Mouse (Mus musculus) limb, embryonic 11.5 days (tissue): ENCODE data around the gene Ccne1. TPM values are rescaled to one million over a fixed set of nuclear protein-coding genes. Genes with fewer than 3 reads are reported as not detected.

ENCODE experiments used
- ATAC-seq: fragments of 200-750 bp; cut with Nextera tagmentation; 2 replicates; pipeline ENCODE4 v1.8.0; 2017; ENCODE audit warnings: low read depth; ENCODE audit not compliant: insufficient number of reproducible peaks, low FRiP score, low TSS enrichment
- DNase-seq: peaks from one replicate; pipeline ENCODE4 v3.0.0-alpha.2; 2015; ENCODE audit warnings: low spot score
- H3K27ac ChIP-seq: fragments of 300-500 bp; sonication (generic); replicated peaks from 2 replicates; pipeline ENCODE4 v1.5.1; 2014; ENCODE audit warnings: low read depth, mild to moderate bottlenecking, low read length
- H3K27me3 ChIP-seq: fragments of 300-500 bp; sonication (generic); 2 replicates; pipeline ENCODE4 v1.6.1; 2014; ENCODE audit warnings: mild to moderate bottlenecking, low read length, mixed read lengths; ENCODE audit not compliant: control insufficient read depth, insufficient read depth
- H3K36me3 ChIP-seq: fragments of 300-500 bp; sonication (generic); 2 replicates; pipeline ENCODE4 v1.6.1; 2014; ENCODE audit warnings: mild to moderate bottlenecking, low read length, moderate library complexity, mixed read lengths; ENCODE audit not compliant: control insufficient read depth, insufficient read depth
- H3K4me1 ChIP-seq: fragments of 300-500 bp; sonication (generic); 2 replicates; pipeline ENCODE4 v1.6.1; 2014; ENCODE audit warnings: low read length, mixed read lengths; ENCODE audit not compliant: control insufficient read depth, insufficient read depth
- H3K4me2 ChIP-seq: fragments of 300-500 bp; sonication (generic); 2 replicates; pipeline ENCODE4 v1.6.1; 2014; ENCODE audit warnings: low read depth, mild to moderate bottlenecking, moderate library complexity; ENCODE audit not compliant: severe bottlenecking
- H3K4me3 ChIP-seq: fragments of 300-500 bp; sonication (generic); 2 replicates; pipeline ENCODE4 v1.5.1; 2014; ENCODE audit warnings: low read depth, low read length
- H3K9ac ChIP-seq: fragments of 300-500 bp; sonication (generic); 2 replicates; pipeline ENCODE4 v1.6.1; 2014; ENCODE audit warnings: mild to moderate bottlenecking, low read length
- H3K9me3 ChIP-seq: fragments of 300-500 bp; sonication (generic); 2 replicates; pipeline ENCODE4 v1.6.1; 2016; ENCODE audit warnings: low read length; ENCODE audit not compliant: control insufficient read depth
- WGBS: fragments of 180-500 bp; shearing (Covaris S2); extraction: QIAGEN DNeasy Blood & Tissue Kit; methylation state at CpG from one replicate; pipeline ENCODE4 v1.1.7; 2014; 5-methylcytosine and 5-hydroxymethylcytosine counted together
- polyA plus RNA-seq: library from polyadenylated mRNA; unstranded; fragments of >200 nt; fragmentation: Nextera tagmentation; extraction: Ambion mirVana; gene quantifications from 2 replicates; pipeline ENCODE4 v1.2.1, GENCODE M21; 2014

Gene Ccne1
- polyA plus RNA-seq, 1 experiment from 2014 or later: 131 TPM

GRCm38 (mm10) chr7:38074920-38075319 lies 32.4 kb downstream of the Ccne1 start:
- 54% methylated on average over 10 of the region's 10 CpGs for WGBS
- H3K9ac ChIP-seq: no peak overlapping the region

GRCm38 (mm10) chr7:38074514-38074913 lies 32.8 kb downstream of the Ccne1 start:
- H3K27me3 ChIP-seq: no peaks in the 10 kb centered on the region
- H3K4me3 ChIP-seq: 0 out of 2 replicates have a peak overlapping the region, but pooled peaks have one; percentile 5
- no peak overlapping the region for H3K27ac ChIP-seq
- no peak for ATAC-seq
- peak; percentile 36 for DNase-seq
- no peaks in the 10 kb centered on the region for H3K9me3 ChIP-seq
- H3K4me1 ChIP-seq: 0 out of 2 replicates have a peak, but pooled peaks cover 3% of the 10 kb centered on the region
- no peaks in the 10 kb centered on the region for H3K36me3 ChIP-seq
- H3K9ac ChIP-seq: no peak overlapping the region
- H3K4me2 ChIP-seq: peak overlapping the region; percentile 10
- 2% methylated on average over 14 of the region's 14 CpGs for WGBS

More at GRCm38 (mm10) chr7:38074920-38075319, 32.4 kb downstream of the Ccne1 start:
- H3K27me3 ChIP-seq: no peaks in the 10 kb centered on the region
- 0 out of 2 replicates have a peak overlapping the region, but pooled peaks have one; percentile 5 for H3K4me3 ChIP-seq
- H3K27ac ChIP-seq: no peak overlapping the region
- H3K36me3 ChIP-seq: no peaks in the 10 kb centered on the region
- DNase-seq (no peak), ATAC-seq (no peak)
- peak overlapping the region; percentile 10 for H3K4me2 ChIP-seq
- H3K9me3 ChIP-seq: no peaks in the 10 kb centered on the region
- 0 out of 2 replicates have a peak, but pooled peaks cover 3% of the 10 kb centered on the region for H3K4me1 ChIP-seq

DNA sequence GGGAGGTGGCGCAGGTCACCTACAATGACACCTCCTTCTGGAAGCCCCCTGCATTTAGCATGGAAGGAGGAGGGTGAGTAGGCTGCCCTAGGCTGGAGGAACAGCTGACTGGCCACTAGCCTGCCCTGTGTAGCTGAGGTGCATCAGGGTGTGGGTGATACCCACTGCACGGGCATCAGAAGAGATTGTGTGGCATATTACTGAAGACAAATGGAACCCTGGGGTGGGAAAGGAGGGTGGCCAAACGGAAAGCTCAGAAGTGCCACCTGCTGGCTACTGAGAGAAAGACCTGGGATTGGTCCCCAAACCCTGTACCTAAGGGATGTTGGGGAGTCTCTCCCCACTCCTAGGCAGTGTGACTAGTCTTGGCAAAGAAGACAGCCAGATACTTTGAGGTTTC lies 33.6 kb downstream of the Ccne1 start:
- Histone ChIP-seq H3K9ac (no peak overlapping the region), H3K9me3 (no peaks in the 10 kb centered on the region), H3K4me2 (no peak overlapping the region), H3K27me3 (no peaks in the 10 kb centered on the region), H3K4me1 (0 out of 2 replicates have a peak, but pooled peaks cover 3% of the 10 kb centered on the region), H3K36me3 (no peaks in the 10 kb centered on the region), H3K27ac (no peak overlapping the region), H3K4me3 (no peak overlapping the region)
- ATAC-seq (peak; percentile 48; the same call in 1 of the 2 replicates), DNase-seq (peak; percentile 64)
- WGBS: 23% methylated on average over 3 of the region's 3 CpGs

GRCm38 (mm10) chr7:38071065-38071464 lies 36.3 kb downstream of the Ccne1 start:
- H3K27me3 ChIP-seq: no peaks in the 10 kb centered on the region
- DNase-seq (no peak), ATAC-seq (no peak)
- H3K36me3 ChIP-seq: no peaks in the 10 kb centered on the region
- 78% methylated on average over 5 of the region's 5 CpGs for WGBS
- H3K4me3 ChIP-seq: no peak overlapping the region
- no peak overlapping the region for H3K4me2 ChIP-seq
- no peak overlapping the region for H3K9ac ChIP-seq
- no peaks in the 10 kb centered on the region for H3K9me3 ChIP-seq
- H3K27ac ChIP-seq: no peak overlapping the region
- H3K4me1 ChIP-seq: 0 out of 2 replicates have a peak, but pooled peaks cover 3% of the 10 kb centered on the region

DNA sequence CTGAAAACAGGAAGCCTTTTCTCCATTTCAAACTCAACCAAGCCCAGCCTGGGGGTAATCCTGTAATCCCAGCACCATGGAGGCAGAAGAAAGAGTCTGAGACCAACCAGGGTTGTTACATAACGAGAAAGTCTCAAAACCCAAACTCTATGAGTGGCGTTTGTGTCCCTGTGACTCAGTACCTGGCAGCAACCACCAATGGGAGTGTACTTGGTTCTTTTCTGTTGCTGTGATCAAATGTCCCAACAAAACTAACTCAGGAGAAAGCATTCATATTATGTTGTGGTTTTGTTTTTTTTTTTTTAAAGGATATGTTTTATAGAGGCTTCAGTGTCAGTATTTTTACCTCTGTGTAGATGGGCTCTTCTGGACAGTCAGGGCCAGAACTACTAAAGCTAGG lies 36.7 kb downstream of the Ccne1 start:
- Histone ChIP-seq H3K27ac (no peak overlapping the region), H3K9me3 (no peaks in the 10 kb centered on the region), H3K4me1 (0 out of 2 replicates have a peak, but pooled peaks cover 3% of the 10 kb centered on the region), H3K27me3 (no peaks in the 10 kb centered on the region), H3K4me2 (no peak overlapping the region), H3K4me3 (no peak overlapping the region), H3K36me3 (no peaks in the 10 kb centered on the region), H3K9ac (no peak overlapping the region)
- WGBS: 44% methylated on average over 2 of the region's 2 CpGs
- no peak for ATAC-seq
- no peak for DNase-seq

DNA sequence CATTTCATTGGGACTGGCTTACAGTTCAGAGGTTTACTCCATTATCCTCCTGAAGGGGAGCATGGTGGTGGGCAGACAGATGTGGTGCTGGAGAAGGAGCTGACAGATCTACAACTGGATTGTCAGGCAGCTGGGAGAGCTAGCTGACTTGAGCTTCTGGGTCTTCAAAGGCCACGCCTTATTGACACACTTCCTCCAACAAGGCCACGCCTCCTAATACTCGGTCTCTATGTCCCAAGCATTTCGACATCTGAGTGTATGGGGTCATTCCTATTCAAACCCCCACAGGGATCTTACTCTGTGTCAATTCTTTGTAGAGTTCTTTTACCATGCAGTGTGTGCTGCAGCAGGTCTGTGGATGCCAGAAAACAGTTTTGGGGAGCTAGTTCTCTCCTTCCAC lies 42.9 kb downstream of the Ccne1 start:
- no peak overlapping the region for H3K4me3 ChIP-seq
- H3K27ac ChIP-seq: no peak overlapping the region
- H3K36me3 ChIP-seq: no peaks in the 10 kb centered on the region
- WGBS: 46% methylated on average over 4 of the region's 4 CpGs
- H3K4me1 ChIP-seq: no peaks in the 10 kb centered on the region
- no peak overlapping the region for H3K4me2 ChIP-seq
- no peak overlapping the region for H3K9ac ChIP-seq
- no peak for ATAC-seq
- H3K27me3 ChIP-seq: no peaks in the 10 kb centered on the region
- no peaks in the 10 kb centered on the region for H3K9me3 ChIP-seq
- DNase-seq: no peak

GRCm38 (mm10) chr7:38061060-38061970 lies 46.0 kb downstream of the Ccne1 start:
- H3K9ac ChIP-seq: peak overlapping the region; percentile 67
- 1% methylated on average over 55 of the region's 57 CpGs for WGBS
- H3K4me1 ChIP-seq: no peaks in the 10 kb centered on the region
- peak overlapping the region; percentile 70 for H3K4me2 ChIP-seq
- H3K27ac ChIP-seq: 0 out of 2 replicates have a peak overlapping the region, but pooled peaks have one; percentile 14
- peak overlapping the region; percentile 52 for H3K4me3 ChIP-seq
- DNase-seq: peak; percentile 93
- H3K27me3 ChIP-seq: no peaks in the 10 kb centered on the region
- H3K36me3 ChIP-seq: no peaks in the 10 kb centered on the region
- peak; percentile 88 for ATAC-seq
- H3K9me3 ChIP-seq: no peaks in the 10 kb centered on the region

GRCm38 (mm10) chr7:38059636-38060330 lies 47.6 kb downstream of the Ccne1 start:
- ATAC-seq (no peak), DNase-seq (no peak)
- Histone ChIP-seq H3K36me3 (no peaks in the 10 kb centered on the region), H3K4me3 (no peak overlapping the region), H3K27ac (no peak overlapping the region), H3K27me3 (no peaks in the 10 kb centered on the region), H3K9me3 (no peaks in the 10 kb centered on the region), H3K9ac (no peak overlapping the region), H3K4me2 (no peak overlapping the region), H3K4me1 (no peaks in the 10 kb centered on the region)
- 73% methylated on average over 8 of the region's 8 CpGs for WGBS
